Mouse (Mus musculus) frontal cortex, adult 2 months (tissue): ENCODE measurements around the gene Trappc4. TPM values are rescaled to one million over a fixed set of nuclear protein-coding genes. Genes with fewer than 3 reads are reported as not detected.

Experiments used
- DNase-seq, 2 experiments: peaks; one replicate each; pipeline ENCODE4 v3.0.0; 2022; ENCODE audit warnings: low spot score in 1 of 2; ENCODE audit errors: extremely low spot score in 1 of 2
- polyA plus RNA-seq: library from polyadenylated mRNA; depleted of rRNA; stranded (reverse); fragments of >200 nt; gene quantifications from 2 replicates; pipeline ENCODE4 v1.2.3, GENCODE M21; 2012; rRNA removed

The Trappc4 gene
- polyA plus RNA-seq, 1 experiment, result 86.9 TPM

DNA sequence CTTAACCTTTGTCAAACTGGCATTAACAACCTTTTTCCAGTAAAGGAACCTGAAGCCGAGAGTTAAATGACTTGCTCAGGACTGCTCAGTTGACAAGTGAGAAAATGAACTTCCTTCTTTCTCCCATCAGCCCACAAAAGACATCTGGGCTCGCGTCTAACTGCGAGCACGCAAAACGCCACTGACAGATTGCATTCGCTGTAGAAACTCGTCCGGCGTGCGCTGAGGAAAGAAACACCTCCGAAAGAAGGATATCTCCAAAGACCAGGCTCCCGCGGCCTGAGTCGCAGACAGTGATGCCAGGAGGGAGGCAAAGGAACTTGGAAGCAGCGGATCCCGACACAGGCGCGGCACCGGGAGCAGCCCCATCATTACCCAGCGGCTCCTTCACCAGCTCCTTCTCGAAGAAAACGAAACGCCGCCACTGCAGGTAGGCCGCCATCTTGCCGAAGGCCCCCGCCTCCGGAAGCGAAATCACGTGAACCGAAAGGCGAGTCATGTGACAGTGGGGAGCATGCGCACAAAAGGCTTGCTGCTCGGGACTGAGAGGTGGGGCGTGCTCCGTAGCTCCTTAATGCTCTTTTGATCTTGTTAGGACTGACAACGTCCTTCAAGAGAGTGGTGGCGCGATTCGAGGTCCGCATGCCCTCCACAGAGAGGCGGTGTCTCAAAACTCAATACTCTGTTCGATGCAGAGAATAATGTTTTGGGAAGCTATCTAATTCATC is 46.0 kb downstream of the Trappc4 start, which contains the start of gene Vps11:
Gene Vps11 (minus strand): TSS at position 481 of the 728 bp plus-strand sequence.
- DNase-seq, result peak; percentile 87 to 97

DNA sequence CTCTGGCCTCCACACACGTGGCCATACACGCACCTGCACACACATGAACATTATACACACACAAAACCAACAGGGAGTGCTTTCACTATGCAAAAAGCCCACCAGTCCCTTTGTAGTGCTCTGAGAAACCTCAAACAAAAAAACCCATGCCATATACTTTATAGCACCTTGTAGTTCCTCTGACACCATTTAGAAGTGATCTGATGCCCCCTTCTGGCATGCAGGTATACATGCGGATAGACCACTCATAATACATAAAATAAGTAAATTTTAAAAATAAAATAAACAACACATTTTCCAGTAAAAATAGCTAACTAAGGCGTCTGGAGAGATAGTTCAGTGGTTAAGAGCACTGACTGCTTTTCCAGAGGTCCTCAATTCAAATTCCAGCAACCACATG is 50.2 kb downstream of the Trappc4 start:
- DNase-seq, result no peak

Other genes starting within 250 kb of the Trappc4 start
- gene Cbl, start 173.6 kb downstream of the Trappc4 start, polyA plus RNA-seq, result 18.6 and 20.5 TPM in 2 replicates
- 1.1 TPM in 1 of 2 replicates, not detected in the other for gene Ccdc153, start 166.9 kb downstream of the Trappc4 start, polyA plus RNA-seq
- gene Pdzd3, start 156.1 kb downstream of the Trappc4 start, polyA plus RNA-seq, result 0.74 and 0.82 TPM in 2 replicates
- gene Nlrx1, start 139.0 kb downstream of the Trappc4 start, polyA plus RNA-seq, result 6.7 and 7.0 TPM in 2 replicates
- 84.5 and 95.1 TPM in 2 replicates for gene Abcg4, start 119.0 kb downstream of the Trappc4 start, polyA plus RNA-seq
- gene Hinfp, start 101.9 kb downstream of the Trappc4 start, polyA plus RNA-seq, result 32.1 and 32.3 TPM in 2 replicates
- gene C2cd2l, start 87.3 kb downstream of the Trappc4 start, polyA plus RNA-seq, result 201 and 202 TPM in 2 replicates
- gene Dpagt1, start 81.6 kb downstream of the Trappc4 start, polyA plus RNA-seq, result 21.1 and 22.9 TPM in 2 replicates
- gene H2afx, start 72.9 kb downstream of the Trappc4 start, polyA plus RNA-seq, result 65.4 and 75.0 TPM in 2 replicates
- 30.3 and 33.4 TPM in 2 replicates for gene Hmbs, start 63.4 kb downstream of the Trappc4 start, polyA plus RNA-seq
- 44.1 and 47.2 TPM in 2 replicates for gene Vps11, start 45.9 kb downstream of the Trappc4 start, polyA plus RNA-seq
- gene Hyou1, start 28.1 kb downstream of the Trappc4 start, polyA plus RNA-seq, result 51.3 and 54.5 TPM in 2 replicates
- gene Slc37a4, start 10.7 kb downstream of the Trappc4 start, polyA plus RNA-seq, result 43.3 and 46.9 TPM in 2 replicates
- gene Rps25, start 461 bp downstream of the Trappc4 start, polyA plus RNA-seq, result 510 and 649 TPM in 2 replicates
- 53.1 and 56.2 TPM in 2 replicates for gene Ccdc84, start 11.0 kb upstream of the Trappc4 start, polyA plus RNA-seq
- not detected in 2 replicates for gene Foxr1, start 33.5 kb upstream of the Trappc4 start, polyA plus RNA-seq
- 0.19 TPM in 1 of 2 replicates, not detected in the other for gene Upk2, start 47.4 kb upstream of the Trappc4 start, polyA plus RNA-seq
- gene Bcl9l, start 75.2 kb upstream of the Trappc4 start, polyA plus RNA-seq, result 20.1 and 21.7 TPM in 2 replicates
- 0.04 TPM in 1 of 2 replicates, not detected in the other for gene Cxcr5, start 154.3 kb upstream of the Trappc4 start, polyA plus RNA-seq
- gene Ddx6, start 197.3 kb upstream of the Trappc4 start, polyA plus RNA-seq, result 40.9 and 44.6 TPM in 2 replicates